ENCODE assay signal across 9 mouse cellular contexts in the genomic region with DNA sequence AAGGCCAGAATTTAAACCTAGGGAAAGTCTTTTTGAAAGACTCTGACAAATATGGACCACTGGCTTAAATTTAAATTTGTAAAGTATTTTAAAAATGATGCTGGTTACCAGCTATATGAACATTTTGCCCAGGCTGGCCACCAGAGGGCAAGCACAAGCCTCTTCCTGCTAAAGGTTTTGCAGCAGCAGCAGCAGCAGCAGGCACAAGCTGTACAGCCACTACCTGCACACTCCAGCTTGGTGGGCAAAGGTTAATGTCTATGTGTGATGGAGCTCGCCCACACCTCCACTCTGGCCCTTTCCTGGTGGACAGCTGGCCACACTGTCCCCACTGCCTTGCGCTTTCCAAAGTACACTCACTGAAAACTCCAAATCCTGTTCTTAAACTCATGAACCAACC. TPM values are rescaled to one million over a fixed set of nuclear protein-coding genes. Genes with fewer than 3 reads are reported as not detected.
DNase-seq lines count a peak whose midpoint lies in the region; ATAC-seq lines count a peak whose summit lies in the region.
"Had no signal": no experiment of that assay in that cellular context is flagged by ENCODE, and none has a peak within 500 bp of the region (broad histone marks: within the 10 kb centered on the region; RNA-seq: fewer than 3 reads in every experiment).

No protein-coding gene starts in this region.

- peaks cover 86% of the 10 kb centered on the region for H3K36me3 ChIP-seq in hindbrain, embryonic 14.5 days (replicated peaks; ENCODE audit: control insufficient read depth, insufficient read depth)
- peaks cover 96% of the 10 kb centered on the region for H3K36me3 ChIP-seq in liver, embryonic 12.5 days

- H3K9ac ChIP-seq in hindbrain, embryonic 14.5 days, result no peak overlapping the region
- H3K9ac ChIP-seq in liver, embryonic 12.5 days, result no peak overlapping the region

- DNase-seq in left cerebral cortex, postnatal 14 days (ENCODE audit: low spot score in 2 of 2), result peak; percentile 37 to 51
- no peak for DNase-seq in left cerebral cortex, postnatal 25 days (ENCODE audit: low spot score in 2 of 2)
- DNase-seq in hindbrain, embryonic 14.5 days (ENCODE audit: low spot score), result peak; percentile 67
- no peak for DNase-seq in gastrocnemius, postnatal 10 days
- DNase-seq in cerebellum, adult 18-20 months, result no peak

- H3K9me3 ChIP-seq in hindbrain, embryonic 14.5 days (ENCODE audit: control insufficient read depth, low read length), result no peaks in the 10 kb centered on the region
- H3K9me3 ChIP-seq in liver, embryonic 12.5 days (replicated peaks), result no peaks in the 10 kb centered on the region

- intact Hi-C loops in left cerebral cortex, postnatal 14 days (cut with DNase I), result loop anchor here (10.0 kb wide), 1 partner anchor 442 kb away; no protein-coding TSS in a partner anchor
- intact Hi-C loops in left cerebral cortex, postnatal 25 days (cut with DNase I), result loop anchor here (5.0 kb wide), 1 partner anchor 729 kb away; no protein-coding TSS in a partner anchor

- no peak overlapping the region for H3K4me3 ChIP-seq in hindbrain, embryonic 14.5 days (replicated peaks; ENCODE audit: low read length)
- no peak overlapping the region for H3K4me3 ChIP-seq in liver, embryonic 12.5 days
- H3K4me3 ChIP-seq: erythroblast, embryonic 14.5 days had no signal

- no peak overlapping the region for H3K27ac ChIP-seq in hindbrain, embryonic 14.5 days
- H3K27ac ChIP-seq in liver, embryonic 12.5 days, result 0 out of 2 replicates have a peak overlapping the region, but pooled peaks have one; percentile 36

- peak; percentile 69 for ATAC-seq in activated CD4-positive, CD25-positive, alpha-beta regulatory T cell, adult 4 months
- no peak for ATAC-seq in hindbrain, embryonic 14.5 days (ENCODE audit: low FRiP score)
- ATAC-seq in liver, embryonic 12.5 days, result peak; percentile 40; the same call in 1 of the 2 replicates
- ATAC-seq in neutrophil, adult 5-6 weeks (ENCODE audit: extremely low read depth, insufficient number of reproducible peaks, low FRiP score, poor library complexity, severe bottlenecking), result peak; percentile 69; the same call in 1 of the 2 replicates

- no peak overlapping the region for H3K4me2 ChIP-seq in hindbrain, embryonic 14.5 days (replicated peaks)
- H3K4me2 ChIP-seq in liver, embryonic 12.5 days, result no peak overlapping the region

- 79% methylated on average over 2 of the region's 2 CpGs for WGBS in hindbrain, embryonic 14.5 days
- 65% methylated on average over 2 of the region's 2 CpGs for WGBS in liver, embryonic 12.5 days (ENCODE audit: insufficient replicate concordance)

- H3K27me3 ChIP-seq in hindbrain, embryonic 14.5 days (ENCODE audit: control insufficient read depth, insufficient read depth, low read length), result no peaks in the 10 kb centered on the region
- H3K27me3 ChIP-seq in liver, embryonic 12.5 days (replicated peaks), result no peaks in the 10 kb centered on the region

- no peaks in the 10 kb centered on the region for H3K4me1 ChIP-seq in hindbrain, embryonic 14.5 days (replicated peaks; ENCODE audit: control insufficient read depth, insufficient read depth, low read length)
- no peaks in the 10 kb centered on the region; the same call in 1 of the 2 replicates for H3K4me1 ChIP-seq in liver, embryonic 12.5 days

RNA-seq across cellular contexts. Expression of gene Adh5, which starts 20.2 kb away (rescaled TPM):
- total RNA-seq in left cerebral cortex, postnatal 14 days (2021), result 10 to 100 TPM; 72.7 to 73.4 TPM
- 10 to 100 TPM; 59.2 to 60.8 TPM for total RNA-seq in left cerebral cortex, postnatal 25 days (2021)
- polyA plus RNA-seq in activated CD4-positive, CD25-positive, alpha-beta regulatory T cell, adult 4 months (2017; shearing (Covaris generic)), result 100 to 1,000 TPM; 117 to 122 TPM
- polyA plus RNA-seq in hindbrain, embryonic 14.5 days (2014; fragmentation: Nextera tagmentation; extraction: Ambion mirVana), result 196 and 198 TPM in 2 replicates
- 96.7 and 98.9 TPM in 2 replicates for polyA plus RNA-seq in liver, embryonic 12.5 days (2016; fragmentation: Nextera tagmentation; extraction: Ambion mirVana)
- 69.0 and 70.9 TPM in 2 replicates for total RNA-seq in neutrophil, adult 5-6 weeks (2017)
- 10 to 100 TPM; 69.3 to 73.4 TPM for total RNA-seq in gastrocnemius, postnatal 10 days (2021)

RNA-seq across cellular contexts. Expression of gene Metap1, which starts 26.2 kb away (rescaled TPM):
- 10 to 100 TPM; 40.7 to 41.9 TPM for total RNA-seq in left cerebral cortex, postnatal 14 days (2021)
- 10 to 100 TPM; 40.5 to 43.8 TPM for total RNA-seq in left cerebral cortex, postnatal 25 days (2021)
- polyA plus RNA-seq in activated CD4-positive, CD25-positive, alpha-beta regulatory T cell, adult 4 months (2017; shearing (Covaris generic)), result 10 to 100 TPM; 32.0 to 33.3 TPM
- 58.3 and 61.9 TPM in 2 replicates for polyA plus RNA-seq in hindbrain, embryonic 14.5 days (2014; fragmentation: Nextera tagmentation; extraction: Ambion mirVana)
- 31.8 and 33.1 TPM in 2 replicates for polyA plus RNA-seq in liver, embryonic 12.5 days (2016; fragmentation: Nextera tagmentation; extraction: Ambion mirVana)
- 50.1 and 56.8 TPM in 2 replicates for total RNA-seq in neutrophil, adult 5-6 weeks (2017)
- total RNA-seq in gastrocnemius, postnatal 10 days (2021), result 10 to 100 TPM; 44.9 to 47.0 TPM

RNA-seq across cellular contexts. Expression of gene Adh4, which starts 47.9 kb away (rescaled TPM):
- not detected for total RNA-seq in left cerebral cortex, postnatal 14 days (2021)
- total RNA-seq in left cerebral cortex, postnatal 25 days (2021), result not detected
- polyA plus RNA-seq in activated CD4-positive, CD25-positive, alpha-beta regulatory T cell, adult 4 months (2017; shearing (Covaris generic)), result under 1 TPM; 0.25 to 0.38 TPM
- polyA plus RNA-seq in hindbrain, embryonic 14.5 days (2014; fragmentation: Nextera tagmentation; extraction: Ambion mirVana), result 0.58 TPM in 1 of 2 replicates, not detected in the other
- 0.20 TPM in 1 of 2 replicates, not detected in the other for polyA plus RNA-seq in liver, embryonic 12.5 days (2016; fragmentation: Nextera tagmentation; extraction: Ambion mirVana)
- total RNA-seq in neutrophil, adult 5-6 weeks (2017), result not detected in 2 replicates
- total RNA-seq in gastrocnemius, postnatal 10 days (2021), result not detected
- polyA plus RNA-seq: erythroblast, embryonic 14.5 days had no signal

Comparison
In these comparisons a context has a peak if more than half of its experiments do, and no peak if none do; other contexts are left out.
1. DNase-seq: peak in left cerebral cortex, postnatal 14 days (2 of 2) and hindbrain, embryonic 14.5 days (single experiment); none in left cerebral cortex, postnatal 25 days (0 of 2), gastrocnemius, postnatal 10 days (single experiment) and cerebellum, adult 18-20 months (0 of 2).